Mouse (Mus musculus): ENCODE measurements around the gene Csnka2ip.

Csnka2ip gene

DNA sequence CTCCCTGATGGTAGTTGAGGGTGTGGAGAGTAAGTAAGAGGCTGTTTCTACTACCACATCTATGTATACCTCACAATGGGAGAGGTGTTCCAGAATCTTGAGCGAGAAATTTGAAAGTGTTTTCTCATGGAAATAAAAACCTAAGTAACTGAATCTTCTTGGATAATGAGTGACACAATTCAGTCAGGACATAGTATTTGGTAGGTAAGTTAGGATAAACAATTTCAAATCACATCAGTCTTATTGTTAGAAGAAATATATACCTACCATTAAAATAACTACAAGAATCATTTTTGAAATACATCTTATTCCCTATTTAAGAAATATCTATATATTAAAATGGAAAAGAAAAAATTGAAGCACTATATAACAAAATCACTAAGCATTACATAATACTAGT lies at the start of gene Csnka2ip:
TSS of gene Csnka2ip (minus strand) at position 101 of the 400 bp plus-strand sequence.
- DNase-seq, result no peak

DNA sequence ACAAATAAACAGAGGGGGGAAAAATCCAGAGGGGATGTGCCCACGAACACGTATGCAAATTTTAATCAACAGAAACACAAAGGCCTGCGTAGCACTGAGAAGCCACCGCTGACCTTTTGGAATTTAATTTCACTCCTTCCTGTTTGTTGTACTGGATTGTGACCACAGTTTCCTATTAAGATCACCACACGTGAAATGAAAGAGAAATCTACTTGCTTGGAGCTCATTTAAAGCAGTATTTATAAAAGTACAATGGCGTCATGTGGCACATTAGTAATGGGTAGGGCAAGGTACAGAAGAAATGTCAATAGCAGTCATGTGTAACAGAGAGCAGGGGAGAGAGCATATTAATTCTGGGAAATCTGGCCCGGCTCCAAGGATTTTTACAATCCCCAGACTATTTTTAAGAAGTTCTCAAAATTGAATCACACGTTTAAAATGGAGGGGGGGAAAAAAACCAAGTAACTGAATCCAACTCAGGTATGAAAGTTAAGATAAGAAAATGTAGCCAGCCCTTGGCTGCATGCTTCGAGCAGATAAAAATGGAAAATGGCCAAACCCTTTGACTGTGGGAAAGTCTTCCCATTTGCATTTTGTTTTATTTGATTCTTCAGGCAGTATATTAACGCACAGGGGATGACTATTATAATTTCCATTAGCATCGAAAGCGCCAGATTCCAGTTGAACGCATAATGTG lies 47.5 kb upstream of the Csnka2ip start:
- no peak for DNase-seq

GRCm38 (mm10) chr16:64647771-64648170 lies 45.6 kb upstream of the Csnka2ip start:
- DNase-seq, result no peak

- DNase-seq, result no peak
Measured at GRCm38 (mm10) chr16:64635110-64635509, 32.9 kb upstream of the Csnka2ip start.

DNA sequence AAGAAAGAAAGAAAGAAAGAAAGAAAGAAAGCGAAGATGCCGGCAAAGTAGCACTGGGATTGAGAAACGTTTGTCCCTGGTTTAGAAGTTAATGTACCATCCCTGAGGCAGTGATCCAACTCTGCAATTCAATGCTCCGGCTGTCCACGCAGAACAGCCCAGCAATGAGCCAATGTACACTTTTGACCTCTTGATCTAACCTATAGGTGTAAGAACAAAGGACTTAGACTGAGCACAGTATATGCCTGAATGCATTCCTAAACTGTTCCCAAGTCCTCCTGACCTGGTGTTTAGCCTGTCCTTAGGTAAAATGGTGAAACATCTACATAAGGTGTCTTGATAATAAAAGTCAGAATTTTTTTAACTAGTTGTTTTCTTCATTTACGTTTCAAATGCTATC lies 17.9 kb upstream of the Csnka2ip start:
- no peak for DNase-seq

- no peak for DNase-seq
Measured at GRCm38 (mm10) chr16:64614648-64615047, 12.4 kb upstream of the Csnka2ip start.

DNA sequence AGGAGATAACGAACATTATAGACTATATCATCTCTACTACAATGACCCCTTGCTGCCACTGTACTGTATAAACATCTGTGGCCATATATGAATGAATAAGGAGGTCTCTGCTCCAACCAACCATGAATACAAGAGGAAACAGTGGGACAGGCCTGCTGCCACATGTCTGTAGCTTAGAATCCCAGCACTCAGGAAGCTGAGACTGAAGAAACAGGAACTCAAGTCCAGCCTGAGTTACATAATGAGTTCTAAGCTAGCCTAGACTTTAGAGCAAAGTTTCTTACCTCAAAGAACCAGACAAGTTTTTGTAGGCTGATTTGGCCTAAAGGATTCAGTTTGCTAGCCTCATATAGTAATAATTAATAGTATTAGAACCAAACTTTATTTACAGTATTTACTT lies 5.6 kb upstream of the Csnka2ip start:
- DNase-seq, result no peak

DNA sequence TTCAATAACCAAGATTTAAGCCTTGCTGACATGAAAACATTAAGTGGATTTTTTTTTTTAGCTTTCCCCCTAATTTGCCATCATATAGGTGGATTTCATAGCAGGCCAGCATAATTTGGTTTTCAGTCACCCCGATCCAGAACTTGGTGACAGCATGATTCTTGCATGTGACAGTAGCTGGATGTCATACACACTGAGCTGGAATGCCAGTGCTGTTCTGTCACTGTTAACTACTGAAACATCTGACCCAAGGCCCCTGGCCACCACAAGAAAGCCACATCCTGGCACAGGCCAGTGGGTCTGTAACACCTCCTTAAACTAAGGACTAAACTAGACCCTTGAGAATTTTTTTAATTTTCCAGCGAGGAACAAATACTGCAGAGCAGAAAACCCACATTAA lies 15.4 kb downstream of the Csnka2ip start:
- DNase-seq, result no peak

- no peak for DNase-seq
Measured at GRCm38 (mm10) chr16:64586262-64586619, 16.0 kb downstream of the Csnka2ip start.

- no peak for DNase-seq
Measured at GRCm38 (mm10) chr16:64585599-64586261, 16.5 kb downstream of the Csnka2ip start.

DNA sequence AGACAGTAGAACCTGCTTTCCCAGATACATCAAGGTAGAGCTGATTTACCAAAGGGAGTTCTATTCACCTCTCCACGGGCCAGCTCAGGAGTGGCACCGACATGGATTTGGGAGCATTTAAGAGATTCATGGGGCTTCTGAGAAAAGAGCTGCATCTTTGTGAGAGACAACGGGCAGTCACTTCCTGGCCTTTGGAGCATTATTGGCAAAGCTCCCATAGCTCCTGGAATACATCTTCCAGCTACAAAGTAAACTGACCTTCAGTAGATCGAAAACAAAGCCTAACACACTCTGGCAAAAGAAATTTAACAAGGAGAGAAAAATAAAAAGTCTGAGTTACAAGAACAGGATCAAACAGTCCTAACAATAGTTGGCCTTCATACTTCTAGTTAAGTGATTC lies 17.6 kb downstream of the Csnka2ip start:
- DNase-seq, result no peak

- DNase-seq, result no peak
Measured at GRCm38 (mm10) chr16:64583406-64583805, 18.8 kb downstream of the Csnka2ip start.

DNA sequence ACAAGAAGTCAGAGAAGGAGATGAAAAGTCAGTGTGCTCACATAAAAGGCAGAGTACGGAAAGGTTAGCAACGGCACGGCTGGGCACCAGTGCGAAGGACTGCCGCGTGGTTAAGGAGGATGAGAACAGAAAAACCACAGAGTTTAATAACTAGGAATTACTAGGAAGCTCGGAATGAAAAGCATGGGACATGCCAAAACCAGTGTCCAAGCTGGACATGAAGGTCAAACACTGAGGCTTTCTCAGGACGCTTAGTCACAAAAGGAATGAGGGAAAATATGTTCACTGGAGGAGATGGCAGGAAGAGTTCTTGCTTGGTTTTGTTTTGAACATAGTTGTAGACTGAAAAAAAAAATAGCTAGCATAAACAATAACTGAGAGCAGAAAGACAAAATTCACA lies 32.7 kb downstream of the Csnka2ip start:
- no peak for DNase-seq

- no peak for DNase-seq
Measured at GRCm38 (mm10) chr16:64563081-64563480, 39.1 kb downstream of the Csnka2ip start.

DNA sequence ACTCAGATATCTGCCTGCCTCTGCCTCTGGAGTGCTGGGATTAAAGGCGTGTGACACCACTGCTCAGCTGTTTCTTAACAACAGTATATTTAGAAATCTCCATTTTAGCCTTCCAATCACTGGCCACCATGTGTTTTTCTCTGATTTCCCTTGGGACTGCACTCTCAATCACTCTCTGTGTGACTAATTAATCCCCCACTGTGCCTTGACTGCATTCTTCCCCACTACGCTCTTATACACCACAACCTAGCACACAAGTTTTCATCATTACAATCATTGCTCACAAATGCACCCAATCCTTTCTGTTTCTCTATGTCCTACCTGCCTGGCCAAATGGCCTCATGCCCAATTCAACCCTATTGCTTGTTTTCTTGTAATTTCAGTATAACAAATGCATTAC lies 43.7 kb downstream of the Csnka2ip start:
- DNase-seq, result no peak

DNA sequence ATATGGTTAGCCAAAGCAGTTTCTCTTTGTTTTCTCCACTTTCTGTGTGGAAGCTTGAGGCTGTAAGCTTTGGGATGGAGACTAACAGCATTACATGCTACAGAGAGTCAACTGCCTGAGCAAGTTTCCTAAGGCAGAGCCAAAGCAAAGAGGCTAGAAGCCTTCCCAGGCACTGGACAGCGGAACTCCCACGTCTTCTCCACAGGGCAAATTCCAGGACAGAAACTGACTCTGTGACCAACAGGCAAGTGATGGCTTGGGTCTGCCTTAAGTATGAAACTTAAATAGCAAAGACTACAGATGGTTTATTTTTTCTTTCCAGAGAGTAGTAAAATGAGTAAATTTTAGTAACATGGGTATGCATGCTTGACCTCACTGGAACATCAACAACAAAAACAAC lies 75.3 kb downstream of the Csnka2ip start:
- no peak for DNase-seq

GRCm38 (mm10) chr16:64524051-64524645 lies 78.1 kb downstream of the Csnka2ip start:
- DNase-seq, result no peak

GRCm38 (mm10) chr16:64513423-64513822 lies 88.8 kb downstream of the Csnka2ip start:
- no peak for DNase-seq

Data from cerebellum, adult 11-12 months (tissue).